Mouse (Mus musculus) embryonic fibroblast, embryonic 13.5 days (primary cell): ENCODE measurements at regions not wholly inside any gene's neighbourhood (a gene's known extent, or its start where the extent isn't known, plus 50 kb on each side); places are given as distances from the start of the nearest gene placed in this dataset.

Experiments
- CTCF ChIP-seq: IDR thresholded peaks from 2 replicates; pipeline ENCODE4 v1.5.1; 2011; ENCODE audit warnings: mild to moderate bottlenecking, control low read depth, low read length, moderate library complexity, borderline replicate concordance; ENCODE audit not compliant: insufficient read depth
- POLR2A ChIP-seq: IDR thresholded peaks from 2 replicates; pipeline ENCODE4 v1.6.1; 2011; ENCODE audit warnings: low read depth, mild to moderate bottlenecking, control low read depth, low read length, moderate library complexity

GRCm38 (mm10) chr1:56072255-56072654, 565.0 kb downstream of the Hsfy2 start:
- TF ChIP-seq CTCF, result no peak
- no peak for TF ChIP-seq POLR2A
